Mouse (Mus musculus) forebrain, postnatal 0 days (tissue): Measurements from ENCODE around the gene B3gnt2. TPM values are rescaled to one million over a fixed set of nuclear protein-coding genes. Genes with fewer than 3 reads are reported as not detected.

Experiments used
- ATAC-seq: fragments of 200-750 bp; cut with Nextera tagmentation; 2 replicates; pipeline ENCODE4 v1.8.0; 2017; ENCODE audit warnings: mild to moderate bottlenecking, moderate library complexity
- DNase-seq: peaks from one replicate; pipeline ENCODE4 v3.0.0-alpha.2; 2015
- H3K27ac ChIP-seq: fragments of 300-500 bp; sonication (generic); 2 replicates; pipeline ENCODE4 v1.5.1; 2014; ENCODE audit warnings: low read depth, mild to moderate bottlenecking, antibody characterized with exemption, low read length, moderate library complexity, mixed read lengths
- H3K27me3 ChIP-seq: fragments of 300-500 bp; sonication (generic); 2 replicates; pipeline ENCODE4 v1.6.1; 2014; ENCODE audit warnings: mild to moderate bottlenecking, low read length, mixed read lengths; ENCODE audit not compliant: insufficient read depth
- H3K36me3 ChIP-seq: fragments of 300-500 bp; sonication (generic); 2 replicates; pipeline ENCODE4 v1.6.1; 2014; ENCODE audit warnings: mild to moderate bottlenecking, moderate library complexity; ENCODE audit not compliant: insufficient read depth
- H3K4me1 ChIP-seq: fragments of 300-500 bp; sonication (generic); 2 replicates; pipeline ENCODE4 v1.6.1; 2014; ENCODE audit warnings: antibody characterized with exemption; ENCODE audit not compliant: insufficient read depth
- H3K4me2 ChIP-seq: fragments of 300-500 bp; sonication (generic); 2 replicates; pipeline ENCODE4 v1.6.1; 2014; ENCODE audit warnings: low read depth, mild to moderate bottlenecking, moderate library complexity
- H3K4me3 ChIP-seq: fragments of 300-500 bp; sonication (generic); 2 replicates; pipeline ENCODE4 v1.5.1; 2014; ENCODE audit warnings: low read depth, low read length, mixed read lengths
- H3K9ac ChIP-seq: fragments of 300-500 bp; sonication (generic); 2 replicates; pipeline ENCODE4 v1.6.1; 2014; ENCODE audit warnings: mild to moderate bottlenecking
- H3K9me3 ChIP-seq: fragments of 300-500 bp; sonication (generic); 2 replicates; pipeline ENCODE4 v1.6.1; 2016; ENCODE audit warnings: low read length
- CTCF ChIP-seq: sonication (generic); IDR thresholded peaks from 2 replicates; pipeline ENCODE4 v1.5.1; 2016; ENCODE audit warnings: antibody characterized with exemption, control low read depth, low read depth
- WGBS: fragments of 180-500 bp; shearing (Covaris S2); extraction: QIAGEN DNeasy Blood & Tissue Kit; methylation state at CpG from one replicate; pipeline ENCODE4 v1.1.7; 2014; 5-methylcytosine and 5-hydroxymethylcytosine counted together
- polyA plus RNA-seq: library from polyadenylated mRNA; unstranded; fragments of >200 nt; fragmentation: Nextera tagmentation; extraction: Ambion mirVana; gene quantifications from 2 replicates; pipeline ENCODE4 v1.2.1, GENCODE M21; 2015
- total RNA-seq: library from RNA; depleted of rRNA; stranded (reverse); fragments of >200 nt; gene quantifications from 2 replicates; pipeline ENCODE4 v1.2.3, GENCODE M21; 2014

Gene B3gnt2
- total and polyA plus RNA-seq, 2 experiments from 2014 or later, result 3.0 to 6.7 TPM

DNA sequence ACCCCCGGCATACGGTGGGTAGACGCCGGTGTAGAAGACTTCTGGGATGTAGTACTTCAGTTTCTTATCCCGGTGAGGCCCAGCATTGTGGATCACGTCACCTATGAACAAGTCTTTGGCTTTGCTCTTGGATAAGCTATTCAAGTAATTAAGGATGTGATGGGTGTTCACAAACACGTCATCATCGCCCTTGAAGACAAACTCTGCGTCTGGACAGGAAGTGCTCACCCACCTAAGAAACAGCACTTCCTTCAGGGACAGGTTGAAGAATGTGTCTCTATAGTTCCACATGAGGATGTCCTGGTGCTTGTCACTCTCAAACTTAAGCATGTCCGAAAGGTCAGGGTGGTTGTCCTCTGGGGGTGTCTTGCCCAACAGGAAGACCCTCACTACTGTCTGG, 24.5 kb downstream of the B3gnt2 start:
- Histone ChIP-seq H3K4me1 (no peaks in the 10 kb centered on the region), H3K4me3 (no peak overlapping the region), H3K9me3 (no peaks in the 10 kb centered on the region), H3K27ac (no peak overlapping the region), H3K36me3 (no peaks in the 10 kb centered on the region), H3K27me3 (no peaks in the 10 kb centered on the region), H3K9ac (no peak overlapping the region), H3K4me2 (no peak overlapping the region)
- TF ChIP-seq CTCF, result no peak
- 95% methylated on average over 10 of the region's 10 CpGs for WGBS
- no peak for ATAC-seq
- DNase-seq, result no peak

DNA sequence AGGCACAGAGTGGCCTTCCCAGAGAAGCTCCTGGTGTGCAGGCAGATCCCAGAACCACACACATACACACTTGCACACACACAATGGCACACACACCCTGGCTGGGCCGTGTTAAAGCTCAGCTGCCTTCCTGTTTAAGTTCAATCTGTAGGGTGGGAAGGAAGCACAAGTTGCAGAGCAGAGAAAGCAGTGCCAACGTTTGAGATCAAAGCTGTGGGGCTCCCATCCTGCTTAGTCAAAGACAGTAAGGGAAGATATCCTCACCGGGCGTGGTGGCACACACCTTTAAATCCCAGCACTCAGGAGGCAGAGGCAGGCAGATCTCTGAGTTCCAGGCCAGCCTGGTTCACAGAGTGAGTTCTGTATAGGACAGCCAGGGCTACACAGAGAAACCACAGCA, 28.2 kb downstream of the B3gnt2 start:
- Histone ChIP-seq H3K27ac (no peak overlapping the region), H3K4me1 (no peaks in the 10 kb centered on the region; the same call in 1 of the 2 replicates), H3K9ac (no peak overlapping the region), H3K4me3 (no peak overlapping the region), H3K36me3 (no peaks in the 10 kb centered on the region), H3K4me2 (no peak overlapping the region), H3K9me3 (no peaks in the 10 kb centered on the region), H3K27me3 (no peaks in the 10 kb centered on the region)
- TF ChIP-seq CTCF, result no peak
- WGBS, result 86% methylated on average over 4 of the region's 4 CpGs
- ATAC-seq, result no peak
- DNase-seq, result no peak

DNA sequence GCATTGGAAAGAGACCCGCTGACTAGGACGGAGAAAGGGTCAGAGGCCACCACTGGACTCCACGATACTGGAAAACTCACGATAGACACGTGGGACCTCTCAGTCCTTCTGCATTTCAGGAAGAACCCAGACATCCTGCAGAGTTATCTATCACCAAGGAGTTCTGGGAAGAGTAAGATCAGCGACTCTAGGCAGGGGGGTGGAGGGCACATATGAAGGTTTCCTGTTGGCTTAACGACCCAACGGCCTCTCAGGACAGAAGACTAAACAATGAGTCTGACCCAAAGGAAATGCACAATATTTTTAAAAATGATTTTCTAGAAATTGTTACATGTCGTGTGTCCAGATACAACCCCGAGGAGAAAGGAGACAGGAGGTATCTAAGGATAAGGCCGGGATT, 28.8 kb downstream of the B3gnt2 start:
- Histone ChIP-seq H3K27me3 (no peaks in the 10 kb centered on the region), H3K4me1 (no peaks in the 10 kb centered on the region; the same call in 1 of the 2 replicates), H3K9me3 (no peaks in the 10 kb centered on the region), H3K4me3 (no peak overlapping the region), H3K27ac (no peak overlapping the region), H3K36me3 (no peaks in the 10 kb centered on the region), H3K4me2 (no peak overlapping the region), H3K9ac (no peak overlapping the region)
- TF ChIP-seq CTCF, result no peak
- WGBS, result 93% methylated on average over 11 of the region's 11 CpGs
- no peak for ATAC-seq
- no peak for DNase-seq

DNA sequence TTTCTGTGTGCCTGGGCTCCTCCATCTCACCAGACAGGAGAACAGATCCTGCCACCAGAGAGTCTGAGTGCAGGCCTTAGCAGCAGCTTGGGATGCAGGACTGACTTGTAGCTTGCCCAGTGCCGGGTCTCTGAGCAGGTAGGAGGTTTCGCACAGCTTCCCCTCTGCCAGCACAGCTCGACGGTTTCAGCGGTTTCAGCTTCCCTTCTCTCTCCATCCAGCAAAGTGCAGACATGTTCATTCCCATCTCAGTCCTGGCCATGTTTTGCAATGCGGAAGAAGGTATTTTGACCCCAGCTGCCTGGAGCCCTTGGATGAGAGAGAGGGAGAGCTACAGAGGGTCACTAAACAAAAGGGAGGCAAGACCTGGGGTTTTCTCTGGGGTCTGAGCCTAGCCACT, 30.1 kb downstream of the B3gnt2 start:
- DNase-seq, result no peak
- TF ChIP-seq CTCF, result no peak
- 71% methylated on average over 6 of the region's 6 CpGs for WGBS
- Histone ChIP-seq H3K9ac (no peak overlapping the region), H3K27ac (no peak overlapping the region), H3K36me3 (no peaks in the 10 kb centered on the region), H3K27me3 (no peaks in the 10 kb centered on the region), H3K9me3 (no peaks in the 10 kb centered on the region), H3K4me1 (no peaks in the 10 kb centered on the region; the same call in 1 of the 2 replicates), H3K4me2 (no peak overlapping the region), H3K4me3 (no peak overlapping the region)
- ATAC-seq, result no peak

DNA sequence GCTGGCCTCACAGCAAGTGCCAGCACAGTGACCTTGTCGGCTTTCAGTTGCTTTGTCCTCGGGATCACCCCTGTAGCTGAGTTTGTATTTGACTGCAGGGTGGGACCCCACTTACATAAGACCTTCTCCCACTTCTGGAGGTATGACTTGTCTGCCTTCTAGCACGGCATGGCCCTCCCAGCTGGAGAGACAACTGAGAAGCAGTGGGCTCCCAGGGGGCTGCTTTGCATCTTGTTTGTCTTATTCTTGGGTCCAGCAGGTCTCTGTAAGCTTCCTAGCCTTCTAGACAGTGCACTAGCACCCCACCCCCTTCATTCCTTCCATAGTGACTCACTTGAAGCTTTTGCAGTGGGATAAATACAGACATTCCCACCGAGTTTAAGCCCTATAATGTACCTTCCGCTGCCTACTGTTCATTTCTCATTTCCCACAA, 30.6 kb downstream of the B3gnt2 start:
- Histone ChIP-seq H3K27me3 (no peaks in the 10 kb centered on the region), H3K4me2 (no peak overlapping the region), H3K36me3 (no peaks in the 10 kb centered on the region), H3K9me3 (no peaks in the 10 kb centered on the region), H3K4me1 (no peaks in the 10 kb centered on the region; the same call in 1 of the 2 replicates), H3K9ac (no peak overlapping the region), H3K27ac (no peak overlapping the region), H3K4me3 (no peak overlapping the region)
- DNase-seq, result no peak
- 47% methylated on average over 5 of the region's 5 CpGs for WGBS
- no peak for TF ChIP-seq CTCF
- no peak for ATAC-seq

DNA sequence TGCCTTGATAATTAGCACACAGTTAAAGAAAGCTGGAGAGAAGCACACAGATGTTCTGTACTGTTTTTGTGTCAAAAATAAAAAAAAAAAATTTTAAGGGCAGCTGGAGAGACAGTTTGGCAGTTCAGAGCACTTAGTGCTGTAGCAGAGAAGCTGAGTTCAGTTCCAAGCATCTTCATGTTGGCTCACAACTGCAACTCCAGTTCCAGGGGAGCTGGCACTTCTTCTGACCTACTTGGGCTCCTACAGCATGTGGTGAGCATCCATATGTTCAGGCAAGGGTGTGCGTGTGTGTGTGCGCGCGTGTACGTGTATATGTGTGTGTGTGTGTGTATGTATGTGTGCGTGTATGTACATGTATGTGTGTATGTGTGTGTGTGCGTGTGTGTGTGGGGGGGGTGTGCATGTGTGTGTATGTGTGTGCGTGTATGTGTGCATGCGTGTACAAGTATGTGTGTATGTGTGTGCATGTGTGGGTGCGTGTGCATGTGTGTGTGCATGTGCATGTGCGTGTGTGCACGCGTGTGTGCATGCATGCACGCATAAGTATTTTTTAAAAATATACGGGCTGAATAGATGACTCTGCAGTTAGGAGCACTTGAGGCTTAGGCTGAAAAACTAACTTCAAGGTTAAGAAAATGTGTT, 31.7 kb downstream of the B3gnt2 start:
- no peak for TF ChIP-seq CTCF
- DNase-seq, result peak; percentile 51
- no peaks in the 10 kb centered on the region; the same call in 1 of the 2 replicates for H3K4me1 ChIP-seq
- H3K27me3 ChIP-seq, result no peaks in the 10 kb centered on the region
- no peak overlapping the region for H3K27ac ChIP-seq
- no peaks in the 10 kb centered on the region for H3K9me3 ChIP-seq
- no peak overlapping the region for H3K9ac ChIP-seq
- H3K36me3 ChIP-seq, result no peaks in the 10 kb centered on the region
- no peak overlapping the region for H3K4me2 ChIP-seq
- WGBS, result 92% methylated on average over 15 of the region's 15 CpGs
- ATAC-seq, result peak; percentile 82
- H3K4me3 ChIP-seq, result no peak overlapping the region

DNA sequence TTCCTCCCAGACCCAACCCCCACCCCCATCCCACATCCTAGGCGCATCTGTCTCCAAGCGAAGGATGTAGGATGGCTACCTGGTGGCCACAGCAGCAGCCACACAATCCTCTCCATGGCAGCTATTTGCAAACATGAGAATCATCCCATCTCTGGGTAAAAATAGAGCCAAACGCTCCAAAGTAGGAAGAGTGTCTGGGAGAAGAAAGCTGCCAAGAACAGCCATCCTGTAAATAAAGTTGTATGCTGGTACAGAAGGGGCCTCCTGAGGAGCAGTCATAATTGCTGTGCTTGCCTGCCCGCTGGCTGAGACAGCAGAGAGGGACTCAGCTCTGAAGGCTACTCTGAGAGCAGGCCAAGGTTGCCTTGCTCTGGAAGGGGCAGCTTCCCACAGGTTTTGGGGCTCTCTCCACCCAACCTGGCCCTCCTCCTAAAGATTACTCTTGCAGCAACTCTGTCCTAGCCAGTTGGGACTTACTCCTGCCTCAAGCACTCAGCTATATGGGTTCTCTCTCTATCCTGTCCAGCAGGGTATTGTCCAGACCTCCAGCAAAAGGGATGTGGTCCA, 33.2 kb downstream of the B3gnt2 start:
- ATAC-seq, result no peak; the same call in 1 of the 2 replicates
- no peaks in the 10 kb centered on the region for H3K27me3 ChIP-seq
- H3K4me3 ChIP-seq, result no peak overlapping the region
- no peak for DNase-seq
- no peak for TF ChIP-seq CTCF
- H3K4me2 ChIP-seq, result no peak overlapping the region
- H3K9me3 ChIP-seq, result no peaks in the 10 kb centered on the region
- H3K27ac ChIP-seq, result no peak overlapping the region
- WGBS, result 79% methylated on average over 4 of the region's 4 CpGs
- no peak overlapping the region for H3K9ac ChIP-seq
- H3K36me3 ChIP-seq, result no peaks in the 10 kb centered on the region
- no peaks in the 10 kb centered on the region; the same call in 1 of the 2 replicates for H3K4me1 ChIP-seq
